Mouse (Mus musculus) hindbrain, embryonic 13.5 days (tissue): ENCODE results near the gene 1700016H13Rik. TPM values are rescaled to one million over a fixed set of nuclear protein-coding genes. Genes with fewer than 3 reads are reported as not detected.
A peak's percentile ranks its signal among the peaks of the same experiment; 100 is the strongest.

Experiments used
- ATAC-seq: fragments of 200-750 bp; cut with Nextera tagmentation; 2 replicates; pipeline ENCODE4 v1.8.0; 2017; ENCODE audit warnings: moderate TSS enrichment; ENCODE audit not compliant: low FRiP score
- H3K27ac ChIP-seq: fragments of 300-500 bp; sonication (generic); 2 replicates; pipeline ENCODE4 v1.5.1; 2015; ENCODE audit warnings: inconsistent platforms, mild to moderate bottlenecking, moderate library complexity
- H3K27me3 ChIP-seq: fragments of 300-500 bp; sonication (generic); 2 replicates; pipeline ENCODE4 v1.6.1; 2015; ENCODE audit warnings: mild to moderate bottlenecking, inconsistent platforms
- H3K36me3 ChIP-seq: fragments of 300-500 bp; sonication (generic); 2 replicates; pipeline ENCODE4 v1.6.1; 2015; ENCODE audit warnings: mild to moderate bottlenecking, inconsistent platforms
- H3K4me1 ChIP-seq: fragments of 300-500 bp; sonication (generic); replicated peaks from 2 replicates; pipeline ENCODE4 v1.6.1; 2015; ENCODE audit warnings: inconsistent platforms
- H3K4me2 ChIP-seq: fragments of 300-500 bp; sonication (generic); 2 replicates; pipeline ENCODE4 v1.6.1; 2015; ENCODE audit warnings: inconsistent platforms, mild to moderate bottlenecking, moderate library complexity
- H3K4me3 ChIP-seq: fragments of 300-500 bp; sonication (generic); 2 replicates; pipeline ENCODE4 v1.5.1; 2015; ENCODE audit warnings: mild to moderate bottlenecking, inconsistent platforms
- H3K9ac ChIP-seq: fragments of 300-500 bp; sonication (generic); 2 replicates; pipeline ENCODE4 v1.6.1; 2015; ENCODE audit warnings: mild to moderate bottlenecking, inconsistent platforms
- H3K9me3 ChIP-seq: fragments of 300-500 bp; sonication (generic); 2 replicates; pipeline ENCODE4 v1.6.1; 2016; ENCODE audit warnings: inconsistent platforms
- WGBS: fragments of 180-500 bp; shearing (Covaris S2); methylation state at CpG from one replicate; pipeline ENCODE4 v1.1.7; 2015; 5-methylcytosine and 5-hydroxymethylcytosine counted together
- polyA plus RNA-seq: library from polyadenylated mRNA; unstranded; fragments of >200 nt; fragmentation: Nextera tagmentation; extraction: Ambion mirVana; gene quantifications from 2 replicates; pipeline ENCODE4 v1.2.1, GENCODE M21; 2015

The 1700016H13Rik gene
- polyA plus RNA-seq, 1 experiment from 2014 or later, result 0.13 TPM

DNA sequence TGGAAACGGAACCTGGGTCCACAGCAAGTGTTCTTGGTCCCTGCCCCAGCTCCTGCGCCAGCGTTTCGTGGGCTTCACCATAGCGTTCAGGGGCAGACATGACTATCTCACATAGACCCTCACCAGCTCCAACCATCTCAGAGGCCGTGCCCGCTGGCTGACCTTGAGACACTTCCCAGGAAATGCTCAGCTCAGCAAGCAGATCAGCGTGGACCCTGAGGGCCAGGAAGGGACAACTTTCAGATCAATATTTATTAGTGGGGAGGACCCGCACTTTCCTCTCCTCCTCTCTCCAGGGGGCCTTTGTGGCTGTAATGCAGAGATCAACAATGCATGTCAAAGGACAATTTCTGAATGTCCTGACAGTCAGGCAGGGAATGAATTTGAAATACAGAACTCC is 9.1 kb upstream of the 1700016H13Rik start:
- no peaks in the 10 kb centered on the region for H3K36me3 ChIP-seq
- H3K4me3 ChIP-seq, result no peak overlapping the region
- no peaks in the 10 kb centered on the region for H3K9me3 ChIP-seq
- H3K27ac ChIP-seq, result no peak overlapping the region
- H3K4me2 ChIP-seq, result no peak overlapping the region
- 67% methylated on average over 9 of the region's 9 CpGs for WGBS
- H3K4me1 ChIP-seq, result no peaks in the 10 kb centered on the region
- 0 out of 2 replicates have a peak, but pooled peaks cover 8% of the 10 kb centered on the region for H3K27me3 ChIP-seq
- no peak overlapping the region for H3K9ac ChIP-seq
- ATAC-seq, result no peak

DNA sequence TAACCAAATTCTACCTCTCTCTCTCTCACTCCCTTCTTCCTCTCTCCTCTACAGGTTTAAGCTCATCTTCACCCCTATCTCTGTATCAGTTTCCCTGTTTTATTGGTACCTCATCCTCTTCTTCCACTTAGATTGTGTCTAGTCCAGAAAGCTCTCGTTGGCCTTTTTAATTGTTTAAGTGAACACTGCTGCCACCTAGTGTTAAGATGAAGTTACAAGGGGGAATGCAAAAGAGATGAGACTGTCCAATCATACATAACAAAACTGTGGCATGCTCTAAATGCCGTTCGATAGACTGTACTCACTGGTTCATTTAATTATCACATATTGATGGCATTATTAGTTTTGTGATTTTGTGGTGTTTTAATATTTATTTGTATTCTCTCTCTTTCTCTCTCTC is 3.8 kb upstream of the 1700016H13Rik start:
- Histone ChIP-seq H3K27me3 (0 out of 2 replicates have a peak, but pooled peaks cover 8% of the 10 kb centered on the region), H3K9ac (no peak overlapping the region), H3K4me1 (0 out of 2 replicates have a peak, but pooled peaks cover 4% of the 10 kb centered on the region), H3K4me2 (no peak overlapping the region), H3K27ac (no peak overlapping the region), H3K4me3 (no peak overlapping the region), H3K9me3 (no peaks in the 10 kb centered on the region), H3K36me3 (no peaks in the 10 kb centered on the region)
- WGBS, result 41% methylated on average over 3 of the region's 3 CpGs
- ATAC-seq, result no peak

DNA sequence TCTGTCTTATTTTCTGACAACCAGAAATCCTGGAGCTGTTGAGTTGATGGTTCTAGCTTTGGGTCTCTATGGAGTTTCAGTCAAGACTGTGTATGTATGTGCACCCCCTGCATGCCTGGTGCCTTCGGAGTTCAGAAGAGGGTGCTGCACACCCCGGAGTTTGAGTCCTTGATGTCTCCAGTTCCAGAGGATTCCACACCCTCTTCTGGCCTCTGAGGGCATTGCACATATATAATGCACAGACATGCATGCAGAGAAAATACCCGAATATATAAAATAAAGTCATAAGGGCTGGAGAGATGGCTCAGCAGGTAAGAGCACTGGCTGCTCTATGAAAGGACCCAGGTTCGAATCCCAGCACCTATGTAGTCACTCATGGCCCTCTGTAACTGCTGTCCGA is 3.1 kb upstream of the 1700016H13Rik start:
- no peaks in the 10 kb centered on the region for H3K9me3 ChIP-seq
- WGBS, result 75% methylated on average over 5 of the region's 5 CpGs

GRCm38 (mm10) chr5:103654780-103655179 is 1.0 kb downstream of the 1700016H13Rik start:
- Histone ChIP-seq H3K27ac (no peak overlapping the region), H3K36me3 (no peaks in the 10 kb centered on the region), H3K9ac (no peak overlapping the region), H3K4me3 (peak overlapping the region; percentile 51), H3K27me3 (no peaks in the 10 kb centered on the region), H3K9me3 (no peaks in the 10 kb centered on the region), H3K4me1 (0 out of 2 replicates have a peak, but pooled peaks cover 4% of the 10 kb centered on the region), H3K4me2 (peak overlapping the region; percentile 72)
- 63% methylated on average over 4 of the region's 4 CpGs for WGBS
- ATAC-seq, result no peak

More for the DNA sequence above, 3.1 kb upstream of the 1700016H13Rik start:
- Histone ChIP-seq H3K36me3 (no peaks in the 10 kb centered on the region), H3K4me2 (no peak overlapping the region), H3K4me1 (0 out of 2 replicates have a peak, but pooled peaks cover 4% of the 10 kb centered on the region), H3K4me3 (no peak overlapping the region), H3K27me3 (0 out of 2 replicates have a peak, but pooled peaks cover 8% of the 10 kb centered on the region), H3K9ac (no peak overlapping the region), H3K27ac (no peak overlapping the region)
- no peak for ATAC-seq

GRCm38 (mm10) chr5:103654225-103654624 is 1.6 kb downstream of the 1700016H13Rik start:
- no peaks in the 10 kb centered on the region for H3K9me3 ChIP-seq
- WGBS, result 31% methylated on average over 6 of the region's 6 CpGs
- ATAC-seq, result no peak

GRCm38 (mm10) chr5:103647320-103647719 is 8.5 kb downstream of the 1700016H13Rik start:
- ATAC-seq, result no peak
- no peak overlapping the region for H3K4me3 ChIP-seq
- peaks cover 6% of the 10 kb centered on the region; the same call in 1 of the 2 replicates for H3K4me1 ChIP-seq
- H3K9me3 ChIP-seq, result no peaks in the 10 kb centered on the region
- H3K9ac ChIP-seq, result no peak overlapping the region
- no peaks in the 10 kb centered on the region for H3K36me3 ChIP-seq
- 91% methylated on average over 3 of the region's 3 CpGs for WGBS
- H3K27ac ChIP-seq, result no peak overlapping the region
- no peak overlapping the region for H3K4me2 ChIP-seq
- no peaks in the 10 kb centered on the region for H3K27me3 ChIP-seq

More at GRCm38 (mm10) chr5:103654225-103654624, 1.6 kb downstream of the 1700016H13Rik start:
- 0 out of 2 replicates have a peak, but pooled peaks cover 4% of the 10 kb centered on the region for H3K4me1 ChIP-seq
- no peaks in the 10 kb centered on the region for H3K36me3 ChIP-seq
- H3K4me2 ChIP-seq, result no peak overlapping the region
- no peak overlapping the region for H3K4me3 ChIP-seq
- H3K27me3 ChIP-seq, result no peaks in the 10 kb centered on the region
- no peak overlapping the region for H3K27ac ChIP-seq
- H3K9ac ChIP-seq, result no peak overlapping the region

- ATAC-seq, result no peak
- H3K4me2 ChIP-seq, result no peak overlapping the region
- peaks cover 6% of the 10 kb centered on the region; the same call in 1 of the 2 replicates for H3K4me1 ChIP-seq
- H3K27ac ChIP-seq, result no peak overlapping the region
- H3K9me3 ChIP-seq, result no peaks in the 10 kb centered on the region
- H3K4me3 ChIP-seq, result no peak overlapping the region
- 100% methylated on average over 1 of the region's 1 CpGs for WGBS
- H3K36me3 ChIP-seq, result no peaks in the 10 kb centered on the region
- H3K9ac ChIP-seq, result no peak overlapping the region
- no peaks in the 10 kb centered on the region for H3K27me3 ChIP-seq
Observed at GRCm38 (mm10) chr5:103644167-103644566, 11.6 kb downstream of the 1700016H13Rik start.

DNA sequence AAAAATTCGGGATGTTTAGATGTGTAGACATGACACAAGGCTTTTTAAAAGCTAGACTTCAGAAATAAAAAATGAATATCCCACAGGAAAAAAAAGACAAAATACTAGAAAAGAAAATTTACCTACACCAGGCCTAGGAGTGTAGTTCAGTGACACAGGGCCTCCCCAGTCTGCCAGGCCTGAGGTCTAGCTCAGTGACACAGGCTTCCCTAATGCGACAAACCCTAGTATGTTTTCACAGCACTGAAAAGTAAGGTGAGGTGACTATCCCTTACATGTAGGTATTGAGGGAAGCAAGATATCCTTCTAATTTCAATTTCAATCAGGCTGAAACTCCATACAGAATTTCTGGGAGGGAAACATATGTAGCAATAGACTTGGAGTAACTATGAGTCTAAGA is 18.6 kb downstream of the 1700016H13Rik start:
- no peak for ATAC-seq
- Histone ChIP-seq H3K27me3 (no peaks in the 10 kb centered on the region), H3K36me3 (no peaks in the 10 kb centered on the region), H3K27ac (no peak overlapping the region), H3K9ac (no peak overlapping the region), H3K4me2 (no peak overlapping the region), H3K9me3 (no peaks in the 10 kb centered on the region), H3K4me1 (no peaks in the 10 kb centered on the region), H3K4me3 (no peak overlapping the region)
- 95% methylated on average over 2 of the region's 2 CpGs for WGBS

DNA sequence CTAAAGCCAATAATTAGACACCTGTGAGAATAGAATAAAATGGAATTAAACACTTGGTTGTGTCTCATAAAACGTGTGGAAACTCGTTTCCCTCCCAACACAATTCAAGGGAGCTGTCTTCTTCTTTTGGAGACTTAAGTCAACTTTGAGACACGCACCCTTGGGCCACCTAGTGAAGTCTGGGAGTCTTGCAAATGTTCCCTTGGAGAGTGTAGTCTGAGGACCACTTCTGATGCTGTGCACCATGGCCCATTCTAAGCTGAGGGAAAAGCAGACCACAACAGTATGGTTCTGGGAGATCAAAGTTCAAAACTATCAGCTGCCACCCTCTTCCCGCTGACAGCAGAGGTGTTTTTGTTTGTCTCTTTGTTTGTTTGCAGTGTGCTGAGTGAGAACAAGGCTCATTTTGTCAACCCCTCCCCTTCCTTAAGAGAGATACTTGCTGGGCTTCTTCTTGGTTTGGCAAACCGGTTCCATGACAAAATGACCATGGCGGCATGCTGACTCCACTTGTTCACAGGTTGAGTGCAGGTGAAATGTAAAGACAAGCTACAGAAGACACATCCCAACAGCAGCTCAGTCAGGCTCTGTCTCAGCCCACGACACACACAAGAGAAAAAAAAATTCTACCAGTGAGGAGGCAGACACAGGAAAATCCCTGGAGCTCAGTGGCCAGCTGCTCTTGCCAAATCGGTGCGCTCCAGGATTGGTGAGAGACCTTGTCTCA is 25.8 kb downstream of the 1700016H13Rik start:
- WGBS, result 80% methylated on average over 9 of the region's 9 CpGs
- Histone ChIP-seq H3K4me3 (no peak overlapping the region), H3K4me1 (peaks cover 15% of the 10 kb centered on the region), H3K27me3 (no peaks in the 10 kb centered on the region), H3K36me3 (no peaks in the 10 kb centered on the region), H3K9me3 (no peaks in the 10 kb centered on the region), H3K27ac (no peak overlapping the region), H3K4me2 (no peak overlapping the region), H3K9ac (no peak overlapping the region)
- ATAC-seq, result no peak

- Histone ChIP-seq H3K27ac (0 out of 2 replicates have a peak within 1 kb of the TSS, but pooled peaks have one; percentile 26), H3K4me2 (no peak within 1 kb of the TSS)
- peak; percentile 74 for ATAC-seq
Observed at GRCm38 (mm10) chr5:103629111-103629764, 26.6 kb downstream of the 1700016H13Rik start, which contains the start of gene Slc10a6. Gene Slc10a6 (minus strand): TSS chr5:103629403.

DNA sequence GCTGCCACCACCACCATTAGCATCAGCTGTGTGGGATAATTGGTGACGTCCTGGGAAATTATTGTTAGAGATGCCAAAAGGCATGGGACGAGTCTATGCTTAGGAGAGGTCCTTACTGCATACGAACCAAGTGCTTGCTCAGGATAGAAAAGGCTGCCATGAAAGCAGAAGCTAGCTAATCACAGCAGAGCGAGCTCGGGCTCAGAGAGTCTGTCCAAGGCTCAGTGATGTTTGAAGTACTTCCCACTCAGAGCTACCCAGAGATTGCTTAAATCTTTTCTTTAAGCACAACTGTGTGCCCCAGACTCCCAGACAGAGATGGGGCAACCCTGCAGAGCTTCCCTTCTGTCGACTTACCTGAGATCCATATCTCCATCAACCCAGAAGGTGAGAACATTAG is 27.3 kb downstream of the 1700016H13Rik start:
- no peak for ATAC-seq
- H3K36me3 ChIP-seq, result no peaks in the 10 kb centered on the region
- H3K9ac ChIP-seq, result no peak overlapping the region
- WGBS, result 82% methylated on average over 6 of the region's 6 CpGs
- no peaks in the 10 kb centered on the region for H3K9me3 ChIP-seq
- no peak overlapping the region for H3K4me2 ChIP-seq
- H3K27ac ChIP-seq, result no peak overlapping the region
- no peaks in the 10 kb centered on the region for H3K27me3 ChIP-seq
- H3K4me1 ChIP-seq, result peaks cover 15% of the 10 kb centered on the region
- H3K4me3 ChIP-seq, result no peak overlapping the region

More at GRCm38 (mm10) chr5:103629111-103629764, 26.6 kb downstream of the 1700016H13Rik start, which contains the start of gene Slc10a6:
- Histone ChIP-seq H3K9me3 (no peaks in the 10 kb centered on the region), H3K4me3 (no peak within 1 kb of the TSS), H3K4me1 (peaks cover 15% of the 10 kb centered on the region), H3K27me3 (no peaks in the 10 kb centered on the region), H3K9ac (no peak within 1 kb of the TSS), H3K36me3 (no peaks in the 10 kb centered on the region)
- 64% methylated on average over 17 of the region's 17 CpGs for WGBS

DNA sequence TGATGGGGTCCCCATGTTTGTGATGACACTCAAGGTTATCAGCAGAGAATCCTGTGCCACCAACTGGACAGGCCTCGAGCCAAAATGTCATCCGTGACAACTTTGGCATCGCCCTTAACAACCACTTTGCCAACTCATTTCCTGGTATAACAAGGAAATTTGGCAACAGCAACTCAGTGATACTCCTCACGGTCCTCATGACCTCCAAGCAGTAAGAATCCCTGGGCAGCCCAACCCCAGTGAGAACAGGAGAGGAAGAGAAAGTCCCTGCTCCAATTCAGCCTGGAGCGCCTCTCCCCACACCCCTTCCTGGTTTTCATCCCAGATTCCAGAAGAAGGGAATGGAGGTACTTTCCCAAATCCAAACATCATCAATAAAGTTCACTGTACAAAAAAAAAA is 31.0 kb downstream of the 1700016H13Rik start:
- Histone ChIP-seq H3K27me3 (no peaks in the 10 kb centered on the region), H3K4me1 (peaks cover 11% of the 10 kb centered on the region), H3K36me3 (no peaks in the 10 kb centered on the region), H3K4me2 (no peak overlapping the region), H3K9me3 (no peaks in the 10 kb centered on the region), H3K27ac (no peak overlapping the region), H3K4me3 (no peak overlapping the region), H3K9ac (no peak overlapping the region)
- no peak for ATAC-seq
- 93% methylated on average over 5 of the region's 5 CpGs for WGBS
